Mouse (Mus musculus): ENCODE measurements around the gene C1ql1.
"Not testable (repeated sequence)": the region's sequence is repeated elsewhere in the genome, so short reads cannot be mapped to it uniquely, and the experiment has no call there.

The C1ql1 gene

GRCm38 (mm10) chr11:102946265-102946991, at the start of gene C1ql1:
TSS of gene C1ql1 (minus strand) at chr11:102946688.
- peak; percentile 86 to 89 for DNase-seq

- no peak for DNase-seq
These were observed 48.5 kb upstream of the C1ql1 start for GRCm38 (mm10) chr11:102994952-102995351.

- DNase-seq = no peak
These were observed 47.0 kb upstream of the C1ql1 start for GRCm38 (mm10) chr11:102993420-102994029.

GRCm38 (mm10) chr11:102992940-102993339, 46.5 kb upstream of the C1ql1 start:
- DNase-seq = peak; percentile 64 to 74

GRCm38 (mm10) chr11:102991681-102992080, 45.2 kb upstream of the C1ql1 start:
- no peak for DNase-seq

GRCm38 (mm10) chr11:102990152-102990663, 43.7 kb upstream of the C1ql1 start:
- DNase-seq = no peak

GRCm38 (mm10) chr11:102989641-102990151, 43.2 kb upstream of the C1ql1 start:
- no peak for DNase-seq

GRCm38 (mm10) chr11:102985160-102985559, 38.7 kb upstream of the C1ql1 start:
- no peak for DNase-seq

- no peak for DNase-seq
These were observed 38.1 kb upstream of the C1ql1 start for GRCm38 (mm10) chr11:102984615-102985014.

GRCm38 (mm10) chr11:102984086-102984485, 37.6 kb upstream of the C1ql1 start:
- DNase-seq = no peak

- DNase-seq = no peak
These were observed 34.8 kb upstream of the C1ql1 start for GRCm38 (mm10) chr11:102981151-102981890.

GRCm38 (mm10) chr11:102978052-102978666, 31.7 kb upstream of the C1ql1 start:
- peak; percentile 22 to 41 for DNase-seq

- DNase-seq = not testable (repeated sequence)
These were observed 29.5 kb upstream of the C1ql1 start for GRCm38 (mm10) chr11:102975966-102976365.

GRCm38 (mm10) chr11:102972326-102972725, 25.8 kb upstream of the C1ql1 start:
- no peak for DNase-seq

- DNase-seq = no peak
These were observed 25.1 kb upstream of the C1ql1 start for GRCm38 (mm10) chr11:102971604-102972003.

- peak; percentile 22 to 26 for DNase-seq
These were observed 18.1 kb upstream of the C1ql1 start for GRCm38 (mm10) chr11:102964547-102965091.

GRCm38 (mm10) chr11:102963855-102964546, 17.5 kb upstream of the C1ql1 start:
- DNase-seq = no peak

GRCm38 (mm10) chr11:102963246-102963854, 16.9 kb upstream of the C1ql1 start:
- DNase-seq = no peak

- DNase-seq = no peak
These were observed 16.4 kb upstream of the C1ql1 start for GRCm38 (mm10) chr11:102962861-102963245.

- no peak for DNase-seq
These were observed 14.6 kb upstream of the C1ql1 start for GRCm38 (mm10) chr11:102961082-102961481.

GRCm38 (mm10) chr11:102958870-102959269, 12.4 kb upstream of the C1ql1 start:
- no peak for DNase-seq
